Mouse (Mus musculus) thymus, adult 2 months (tissue): Measurements from ENCODE around the gene Bahcc1.

Source experiments
- CTCF ChIP-seq: fragments of 200-500 bp; IDR thresholded peaks from 2 replicates; pipeline ENCODE4 v1.5.1; 2012; ENCODE audit warnings: mild to moderate bottlenecking, control low read depth, low read length, moderate library complexity, borderline replicate concordance; ENCODE audit not compliant: control insufficient read depth, poor library complexity, insufficient read depth; ENCODE audit errors: extremely low read depth
- POLR2A ChIP-seq: fragments of 200-500 bp; IDR thresholded peaks from 2 replicates; pipeline ENCODE4 v1.6.1; 2012; ENCODE audit warnings: mild to moderate bottlenecking, low read length, control low read depth, moderate library complexity; ENCODE audit not compliant: control insufficient read depth, poor library complexity, insufficient read depth; ENCODE audit errors: extremely low read depth

DNA sequence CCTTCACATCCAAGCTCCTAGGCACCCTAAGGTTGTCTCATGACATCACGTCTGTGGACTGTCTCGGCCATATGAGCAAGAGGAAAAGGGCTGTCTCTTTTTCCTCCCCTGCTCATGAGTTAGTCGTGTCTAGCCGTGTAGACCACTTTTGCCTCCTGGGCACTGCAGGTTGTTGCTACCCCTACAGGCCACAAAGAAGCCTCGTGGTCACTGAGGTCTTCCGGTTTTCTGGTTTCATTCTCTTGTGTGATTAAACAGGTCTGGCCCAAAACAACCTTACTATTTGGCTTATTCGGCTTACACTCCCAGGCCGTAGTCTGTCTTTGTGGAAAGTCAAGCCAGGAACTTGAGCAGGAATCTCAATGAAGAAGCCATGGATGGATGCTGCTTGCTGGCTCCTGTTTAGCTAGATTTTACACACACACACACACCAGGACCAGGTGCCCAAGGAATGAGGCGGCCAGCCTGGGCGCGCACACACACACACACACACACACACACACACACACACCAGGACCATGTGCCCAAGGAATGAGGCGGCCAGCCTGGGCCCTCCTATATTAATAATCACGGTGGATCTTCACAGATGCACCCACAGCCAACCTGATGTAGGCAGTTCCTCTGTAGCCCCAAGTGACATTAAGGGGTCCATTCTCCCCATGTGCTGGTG lies 21.0 kb downstream of the Bahcc1 start:
- no peak for TF ChIP-seq CTCF
- TF ChIP-seq POLR2A: no peak
